Mouse (Mus musculus) lung, postnatal 0 days (tissue): Measurements from ENCODE around the gene Ssbp4. TPM values are rescaled to one million over a fixed set of nuclear protein-coding genes. Genes with fewer than 3 reads are reported as not detected.
A peak's percentile ranks its signal among the peaks of the same experiment; 100 is the strongest.

ENCODE experiments used
- ATAC-seq: fragments of 200-750 bp; cut with Nextera tagmentation; 2 replicates; pipeline ENCODE4 v1.8.0; 2017; ENCODE audit warnings: moderate library complexity
- DNase-seq: peaks from one replicate; pipeline ENCODE4 v3.0.0-alpha.2; 2016; ENCODE audit warnings: low spot score
- H3K27ac ChIP-seq: fragments of 300-500 bp; sonication (generic); 2 replicates; pipeline ENCODE4 v1.5.1; 2014; ENCODE audit warnings: antibody characterized with exemption, mild to moderate bottlenecking, low read length, mixed read lengths
- H3K27me3 ChIP-seq: fragments of 300-500 bp; sonication (generic); replicated peaks from 2 replicates; pipeline ENCODE4 v1.6.1; 2014; ENCODE audit warnings: low read length, mixed read lengths; ENCODE audit not compliant: insufficient read depth
- H3K36me3 ChIP-seq: fragments of 300-500 bp; sonication (generic); 2 replicates; pipeline ENCODE4 v1.6.1; 2014; ENCODE audit warnings: low read length, mixed read lengths; ENCODE audit not compliant: insufficient read depth
- H3K4me1 ChIP-seq: fragments of 300-500 bp; sonication (generic); 2 replicates; pipeline ENCODE4 v1.6.1; 2014; ENCODE audit warnings: antibody characterized with exemption, low read depth, low read length, mixed read lengths; ENCODE audit not compliant: insufficient read depth
- H3K4me2 ChIP-seq: fragments of 300-500 bp; sonication (generic); replicated peaks from 2 replicates; pipeline ENCODE4 v1.6.1; 2014; ENCODE audit warnings: low read depth, mild to moderate bottlenecking, low read length, moderate library complexity, mixed read lengths
- H3K4me3 ChIP-seq: fragments of 300-500 bp; sonication (generic); 2 replicates; pipeline ENCODE4 v1.5.1; 2014; ENCODE audit warnings: low read depth, low read length
- H3K9ac ChIP-seq: fragments of 300-500 bp; sonication (generic); replicated peaks from 2 replicates; pipeline ENCODE4 v1.6.1; 2014; ENCODE audit warnings: low read depth, mild to moderate bottlenecking
- H3K9me3 ChIP-seq: fragments of 300-500 bp; sonication (generic); 2 replicates; pipeline ENCODE4 v1.6.1; 2016; ENCODE audit warnings: low read length, mixed read lengths
- CTCF ChIP-seq: IDR thresholded peaks from 2 replicates; pipeline ENCODE4 v1.5.1; 2016; ENCODE audit warnings: antibody characterized with exemption, mild to moderate bottlenecking
- EP300 ChIP-seq: IDR thresholded peaks from 2 replicates; pipeline ENCODE4 v1.6.1; 2016; ENCODE audit warnings: antibody characterized with exemption, mild to moderate bottlenecking, control low read depth
- WGBS: fragments of 180-500 bp; shearing (Covaris S2); extraction: QIAGEN DNeasy Blood & Tissue Kit; methylation state at CpG from one replicate; pipeline ENCODE4 v1.1.7; 2014; 5-methylcytosine and 5-hydroxymethylcytosine counted together
- polyA plus RNA-seq: library from polyadenylated mRNA; unstranded; fragments of >200 nt; fragmentation: Nextera tagmentation; extraction: Ambion mirVana; gene quantifications from 2 replicates; pipeline ENCODE4 v1.2.1, GENCODE M21; 2015

Ssbp4 gene
- polyA plus RNA-seq, result 117 and 125 TPM in 2 replicates

GRCm38 (mm10) chr8:70608749-70609367 lies at the start of gene Ssbp4:
Ssbp4 (minus strand) TSS chr8:70608872.
- H3K4me2 ChIP-seq, result peak within 1 kb of the TSS; percentile 97
- peaks cover 8% of the 10 kb centered on the region; the same call in 1 of the 2 replicates for H3K4me1 ChIP-seq
- H3K36me3 ChIP-seq, result no peaks in the 10 kb centered on the region
- no peaks in the 10 kb centered on the region for H3K9me3 ChIP-seq
- peak within 1 kb of the TSS; percentile 98 for H3K27ac ChIP-seq
- H3K27me3 ChIP-seq, result no peaks in the 10 kb centered on the region
- ATAC-seq (no peak), DNase-seq (no peak)
- WGBS, result 4% methylated on average over 26 of the region's 26 CpGs
- peak within 1 kb of the TSS; percentile 82 for H3K9ac ChIP-seq
- TF ChIP-seq EP300 (no peak), CTCF (no peak)
- peak within 1 kb of the TSS; percentile 61 for H3K4me3 ChIP-seq

- TF ChIP-seq CTCF (no peak), EP300 (no peak)
- no peak overlapping the region for H3K9ac ChIP-seq
- H3K4me3 ChIP-seq, result no peak overlapping the region
- 92% methylated on average over 2 of the region's 2 CpGs for WGBS
- peaks cover 13% of the 10 kb centered on the region; the same call in 1 of the 2 replicates for H3K4me1 ChIP-seq
- H3K36me3 ChIP-seq, result peaks cover 9% of the 10 kb centered on the region; the same call in 1 of the 2 replicates
- H3K9me3 ChIP-seq, result no peaks in the 10 kb centered on the region
- H3K4me2 ChIP-seq, result no peak overlapping the region
- DNase-seq (no peak), ATAC-seq (no peak)
- H3K27me3 ChIP-seq, result no peaks in the 10 kb centered on the region
- H3K27ac ChIP-seq, result no peak overlapping the region
Measured at GRCm38 (mm10) chr8:70657739-70658138, 49.1 kb upstream of the Ssbp4 start.

GRCm38 (mm10) chr8:70657214-70657613 lies 48.5 kb upstream of the Ssbp4 start:
- TF ChIP-seq CTCF, result no peak
- TF ChIP-seq EP300, result no peak
- ATAC-seq (no peak), DNase-seq (no peak)
- Histone ChIP-seq H3K27me3 (no peaks in the 10 kb centered on the region), H3K27ac (no peak overlapping the region), H3K9ac (no peak overlapping the region), H3K36me3 (peaks cover 12% of the 10 kb centered on the region; the same call in 1 of the 2 replicates), H3K9me3 (no peaks in the 10 kb centered on the region), H3K4me1 (peaks cover 13% of the 10 kb centered on the region; the same call in 1 of the 2 replicates), H3K4me2 (no peak overlapping the region), H3K4me3 (no peak overlapping the region)
- 95% methylated on average over 3 of the region's 3 CpGs for WGBS

- ATAC-seq (no peak), DNase-seq (no peak)
- H3K4me1 ChIP-seq, result peaks cover 13% of the 10 kb centered on the region; the same call in 1 of the 2 replicates
- no peaks in the 10 kb centered on the region for H3K27me3 ChIP-seq
- WGBS, result 78% methylated on average over 13 of the region's 13 CpGs
- no peak overlapping the region for H3K9ac ChIP-seq
- H3K4me2 ChIP-seq, result no peak overlapping the region
- no peak overlapping the region for H3K4me3 ChIP-seq
- H3K9me3 ChIP-seq, result no peaks in the 10 kb centered on the region
- no peak overlapping the region for H3K27ac ChIP-seq
- peaks cover 21% of the 10 kb centered on the region for H3K36me3 ChIP-seq
- TF ChIP-seq EP300, result no peak
- TF ChIP-seq CTCF, result no peak
Measured at GRCm38 (mm10) chr8:70656193-70656790, 47.6 kb upstream of the Ssbp4 start.

- H3K27ac ChIP-seq, result no peak overlapping the region
- H3K4me1 ChIP-seq, result peaks cover 13% of the 10 kb centered on the region; the same call in 1 of the 2 replicates
- no peak overlapping the region for H3K9ac ChIP-seq
- ATAC-seq, result no peak
- no peak overlapping the region for H3K4me2 ChIP-seq
- DNase-seq, result no peak
- WGBS, result 68% methylated on average over 2 of the region's 2 CpGs
- no peaks in the 10 kb centered on the region for H3K9me3 ChIP-seq
- no peak for TF ChIP-seq EP300
- no peak for TF ChIP-seq CTCF
- no peak overlapping the region for H3K4me3 ChIP-seq
- peaks cover 23% of the 10 kb centered on the region for H3K36me3 ChIP-seq
- no peaks in the 10 kb centered on the region for H3K27me3 ChIP-seq
Measured at GRCm38 (mm10) chr8:70655469-70655868, 46.8 kb upstream of the Ssbp4 start.

GRCm38 (mm10) chr8:70654121-70654520 lies 45.4 kb upstream of the Ssbp4 start:
- H3K4me2 ChIP-seq, result no peak overlapping the region
- peaks cover 29% of the 10 kb centered on the region for H3K36me3 ChIP-seq
- H3K4me3 ChIP-seq, result no peak overlapping the region
- DNase-seq (no peak), ATAC-seq (no peak)
- TF ChIP-seq EP300 (no peak), CTCF (no peak)
- H3K27me3 ChIP-seq, result no peaks in the 10 kb centered on the region
- H3K9me3 ChIP-seq, result no peaks in the 10 kb centered on the region
- peaks cover 18% of the 10 kb centered on the region; the same call in 1 of the 2 replicates for H3K4me1 ChIP-seq
- 48% methylated on average over 1 of the region's 1 CpGs for WGBS
- H3K27ac ChIP-seq, result no peak overlapping the region
- H3K9ac ChIP-seq, result no peak overlapping the region
